Mouse (Mus musculus) kidney, adult 2 months (tissue): ENCODE results near the gene Aurkaip1.

Experiments
- CTCF ChIP-seq: fragments of 200-500 bp; conservative IDR thresholded peaks from 2 replicates; pipeline ENCODE4 v1.5.1; 2011; ENCODE audit warnings: low read depth, mild to moderate bottlenecking, control low read depth, low read length, moderate library complexity, mixed read lengths; ENCODE audit not compliant: insufficient read depth, insufficient read length
- POLR2A ChIP-seq: fragments of 200-500 bp; IDR thresholded peaks from one replicate; pipeline ENCODE4 v1.6.1; 2011; ENCODE audit warnings: low read depth, low read length, control low read depth

DNA sequence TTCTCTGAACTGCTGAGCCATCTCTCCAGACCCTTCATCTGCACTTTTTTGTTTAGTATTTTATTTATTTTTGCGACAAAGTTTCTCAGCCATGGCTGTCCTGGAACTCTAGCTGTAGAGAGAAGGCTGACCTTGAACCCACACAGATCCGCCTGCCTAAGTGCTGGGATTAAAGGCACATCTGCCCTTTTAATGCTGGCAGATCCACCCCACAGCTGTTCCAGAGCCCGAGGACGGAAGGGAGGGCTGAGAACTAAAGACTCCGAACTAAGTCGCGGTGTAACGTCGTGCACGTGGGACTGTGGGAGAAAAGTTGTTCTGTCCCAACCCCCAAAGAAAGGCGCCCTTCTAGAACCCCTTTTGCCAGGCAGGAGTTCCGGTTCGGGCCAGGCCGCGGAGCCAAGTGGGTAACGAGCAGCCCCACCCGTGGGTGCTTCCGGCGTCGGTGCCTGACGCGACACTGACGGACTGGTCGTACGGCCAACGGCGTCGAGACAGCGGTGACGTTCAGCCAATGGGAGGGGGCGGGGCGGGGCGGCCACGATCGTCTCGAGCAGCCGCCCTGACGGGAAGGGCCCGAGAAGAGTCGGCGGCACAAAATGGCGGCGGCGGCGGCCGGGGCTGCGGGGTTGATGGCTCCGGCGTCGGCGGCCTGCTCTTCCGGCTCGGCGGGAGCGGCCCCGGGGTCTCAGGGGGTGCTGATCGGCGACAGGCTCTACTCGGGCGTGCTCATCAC lies 19.0 kb upstream of the Aurkaip1 start, which contains the start of gene Ccnl2:
- TF ChIP-seq CTCF (no peak), POLR2A (peak; percentile 42)
